Mouse (Mus musculus) left cerebral cortex, adult 8-10 months (tissue): ENCODE results near the gene Tas2r135. TPM values are rescaled to one million over a fixed set of nuclear protein-coding genes. Genes with fewer than 3 reads are reported as not detected.

Source experiments
- DNase-seq, 2 experiments: peaks; one replicate each; pipeline ENCODE4 v3.0.0; 2022; ENCODE audit warnings: low spot score in 2 of 2
- total RNA-seq, 4 experiments: library from RNA; stranded (reverse); gene quantifications; 2 replicates each; pipeline ENCODE4 v1.2.4; 2022

Gene Tas2r135
- total RNA-seq, 4 experiments from 2014 or later: not detected

DNA sequence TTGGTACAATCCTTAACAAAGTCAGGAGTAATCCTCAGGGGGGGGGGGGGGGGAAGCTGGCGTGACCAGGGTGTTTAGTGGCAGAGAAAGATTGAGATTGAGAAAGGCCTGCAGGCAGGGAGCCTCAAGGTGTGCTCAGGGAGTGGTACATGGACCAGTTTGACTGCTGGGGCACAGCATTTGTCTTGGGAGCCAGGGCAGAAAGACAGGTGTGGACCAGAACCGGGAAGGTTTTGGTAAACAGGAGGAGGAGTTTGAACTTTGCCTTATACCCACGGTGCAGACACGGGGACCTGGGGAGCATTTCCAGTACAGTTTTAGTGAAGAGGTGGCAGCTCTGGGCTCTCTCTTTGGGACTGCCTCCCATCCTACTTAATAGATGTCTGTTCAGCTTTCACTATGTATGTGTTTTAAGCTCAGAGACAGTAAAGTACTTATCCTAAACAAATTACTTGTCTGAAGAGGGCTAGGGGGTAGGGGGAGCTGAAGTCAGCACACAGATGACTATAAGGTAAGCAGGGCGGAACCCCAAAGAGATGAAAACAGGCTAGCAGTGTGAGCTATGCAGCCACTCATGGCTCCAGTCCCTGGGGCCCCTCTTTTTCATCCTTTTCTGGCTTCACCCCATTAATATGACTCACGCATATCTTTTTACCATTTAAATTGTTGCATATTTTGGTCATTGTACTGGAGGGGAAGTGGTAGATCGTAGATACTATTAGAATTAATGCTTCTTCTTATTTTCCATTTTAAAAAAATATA, 31.4 kb upstream of the Tas2r135 start:
- no peak for DNase-seq

- no peak for DNase-seq
Observed at GRCm38 (mm10) chr6:42374701-42375100, 30.5 kb upstream of the Tas2r135 start.

- DNase-seq: no peak
Observed at GRCm38 (mm10) chr6:42375131-42375530, 30.1 kb upstream of the Tas2r135 start.

- DNase-seq: no peak
Observed at GRCm38 (mm10) chr6:42376016-42376415, 29.2 kb upstream of the Tas2r135 start.

DNA sequence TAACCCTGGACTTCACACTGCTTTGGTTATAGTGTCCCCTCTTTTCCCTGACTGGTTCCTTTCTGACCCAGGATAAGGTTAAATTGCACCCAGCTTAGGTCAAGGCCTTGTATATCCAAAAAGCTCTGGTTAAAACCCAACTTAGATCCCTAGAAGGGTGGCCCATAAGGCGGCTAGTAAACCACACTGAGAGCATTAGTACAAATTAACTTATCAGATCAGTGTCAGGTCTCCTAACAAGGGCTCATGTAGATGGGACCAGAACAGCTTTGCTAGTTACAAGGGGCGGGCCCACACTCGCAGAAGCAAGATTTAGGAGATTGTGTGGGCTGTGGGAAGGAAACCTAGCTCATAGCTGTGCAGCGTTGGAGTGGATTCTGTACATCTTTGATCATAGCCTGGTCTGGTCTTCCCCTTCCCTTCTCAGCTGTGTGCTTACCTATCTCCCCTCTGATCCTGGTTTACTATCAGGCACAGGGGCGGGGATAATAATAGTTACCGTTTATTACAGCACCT, 28.7 kb upstream of the Tas2r135 start:
- DNase-seq: no peak

DNA sequence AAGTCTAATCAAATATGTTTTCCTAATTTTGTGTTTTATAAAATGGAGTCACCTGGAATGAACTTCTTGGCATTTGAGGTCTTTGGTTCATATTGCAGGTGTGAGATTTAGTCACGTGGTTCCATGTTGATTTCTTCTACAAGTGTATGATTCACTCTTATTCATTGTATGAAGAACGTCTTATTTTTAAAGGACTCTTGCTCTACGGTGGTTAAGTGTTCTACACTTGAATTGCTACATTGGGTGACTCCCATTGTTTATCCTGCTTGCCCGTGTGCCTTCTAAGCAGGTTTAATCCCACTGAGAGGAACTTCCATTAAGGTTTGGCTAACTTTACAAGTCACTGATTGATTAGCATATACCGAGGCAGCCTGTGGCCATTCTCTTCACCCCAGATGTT, 28.0 kb upstream of the Tas2r135 start:
- DNase-seq: no peak

GRCm38 (mm10) chr6:42379551-42379950, 25.7 kb upstream of the Tas2r135 start:
- no peak for DNase-seq

DNA sequence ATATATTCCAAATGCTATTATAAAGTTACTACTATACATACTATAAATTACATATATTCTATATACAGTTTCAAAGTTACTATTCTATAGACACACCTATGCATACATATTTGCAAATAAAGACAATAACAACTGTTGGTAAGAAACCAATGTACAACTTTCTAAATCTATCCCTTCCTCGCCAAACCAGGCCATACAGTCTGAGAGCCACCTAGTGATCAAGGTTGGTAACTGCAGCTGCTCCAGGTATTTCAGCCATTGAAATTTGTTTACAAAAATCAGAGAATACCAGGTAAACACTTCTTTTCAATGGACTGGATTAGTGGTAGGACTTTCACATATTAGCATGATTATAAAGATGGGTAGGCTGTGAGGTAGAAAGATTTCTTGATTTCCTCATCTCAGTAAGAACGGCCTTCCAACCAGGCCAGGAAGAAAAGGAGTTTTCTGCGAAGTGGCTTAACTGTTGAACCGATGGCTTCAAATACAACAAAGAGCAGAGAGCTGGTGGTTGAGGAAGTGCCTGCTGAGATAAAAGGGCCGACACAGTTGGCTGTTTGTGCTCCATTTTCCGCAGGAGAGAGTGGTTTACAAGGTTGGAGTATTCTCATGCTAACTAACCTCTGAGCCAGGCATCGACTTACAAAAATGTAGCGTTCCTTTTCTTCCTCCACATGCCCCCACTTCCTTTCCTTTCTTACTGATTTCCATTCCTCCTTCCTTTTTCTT, 24.7 kb upstream of the Tas2r135 start:
- DNase-seq: no peak

DNA sequence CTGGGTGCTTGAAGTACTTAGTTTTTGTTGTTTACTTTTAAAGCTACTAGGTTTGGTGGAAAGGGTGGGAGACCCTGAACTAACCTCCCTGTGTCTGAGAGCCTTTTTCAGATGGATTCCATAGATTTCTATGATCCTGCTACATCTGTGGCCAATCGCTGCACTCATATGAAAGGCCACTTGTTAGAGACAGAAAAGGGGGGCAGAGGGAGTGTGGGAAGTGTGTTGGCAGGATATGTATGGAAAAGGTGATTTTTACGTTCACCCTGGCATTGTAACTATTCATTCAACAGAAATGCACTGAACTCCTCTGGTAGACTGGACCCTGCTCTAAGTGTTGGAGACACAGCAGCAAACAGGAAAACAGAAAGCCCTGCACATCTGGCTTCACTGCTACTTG, 24.0 kb upstream of the Tas2r135 start:
- DNase-seq: no peak

GRCm38 (mm10) chr6:42381916-42382381, 23.3 kb upstream of the Tas2r135 start:
- DNase-seq: no peak

DNA sequence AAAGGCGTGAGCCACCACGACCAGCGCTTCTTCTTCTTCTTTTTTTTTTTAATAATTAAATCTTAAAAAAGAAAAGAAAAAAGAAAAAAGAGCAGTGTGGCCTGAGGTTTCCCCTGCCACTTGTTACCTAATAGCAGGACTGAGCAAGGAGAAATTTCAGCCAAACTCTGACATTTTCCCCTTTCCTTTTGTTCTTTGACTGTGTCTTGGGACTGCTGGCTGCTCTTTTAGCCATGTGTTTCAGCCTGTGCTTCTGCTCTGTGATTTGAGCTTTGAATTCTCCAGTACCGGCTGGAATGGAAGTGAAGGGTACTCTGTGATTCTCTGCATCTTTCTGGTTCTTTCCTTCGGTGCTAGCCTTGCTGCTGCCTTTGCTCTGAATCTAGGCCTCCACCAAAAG, 21.9 kb upstream of the Tas2r135 start:
- no peak for DNase-seq

- DNase-seq: peak in 1 of 2 experiments; percentile 43
Observed at GRCm38 (mm10) chr6:42385635-42386034, 19.6 kb upstream of the Tas2r135 start.

DNA sequence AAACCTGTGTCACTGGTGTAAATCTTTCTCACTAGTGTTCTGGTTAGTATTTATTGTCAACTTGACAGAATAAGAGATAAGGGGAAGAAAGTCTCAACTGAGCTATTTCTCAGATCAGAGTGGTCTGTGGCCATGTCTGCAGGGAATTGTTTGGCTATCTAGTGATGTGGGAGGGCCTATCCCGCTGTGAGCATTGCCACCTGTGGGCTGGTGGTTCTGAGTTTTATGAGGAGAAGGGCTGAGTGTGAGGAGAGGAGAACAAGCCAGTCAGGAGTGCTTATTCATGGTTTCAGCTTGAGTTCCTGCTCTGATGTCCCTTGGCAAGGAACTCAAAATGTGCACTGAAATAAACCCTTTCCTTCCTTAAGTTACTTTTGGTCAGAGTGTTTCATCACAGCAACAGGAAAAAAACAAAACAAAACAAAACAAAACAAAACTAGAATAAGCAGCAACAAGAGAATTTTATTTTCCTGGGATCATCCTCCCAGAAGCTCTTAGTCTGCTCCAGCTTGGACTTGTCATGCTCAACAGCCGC, 13.4 kb upstream of the Tas2r135 start:
- no peak for DNase-seq

DNA sequence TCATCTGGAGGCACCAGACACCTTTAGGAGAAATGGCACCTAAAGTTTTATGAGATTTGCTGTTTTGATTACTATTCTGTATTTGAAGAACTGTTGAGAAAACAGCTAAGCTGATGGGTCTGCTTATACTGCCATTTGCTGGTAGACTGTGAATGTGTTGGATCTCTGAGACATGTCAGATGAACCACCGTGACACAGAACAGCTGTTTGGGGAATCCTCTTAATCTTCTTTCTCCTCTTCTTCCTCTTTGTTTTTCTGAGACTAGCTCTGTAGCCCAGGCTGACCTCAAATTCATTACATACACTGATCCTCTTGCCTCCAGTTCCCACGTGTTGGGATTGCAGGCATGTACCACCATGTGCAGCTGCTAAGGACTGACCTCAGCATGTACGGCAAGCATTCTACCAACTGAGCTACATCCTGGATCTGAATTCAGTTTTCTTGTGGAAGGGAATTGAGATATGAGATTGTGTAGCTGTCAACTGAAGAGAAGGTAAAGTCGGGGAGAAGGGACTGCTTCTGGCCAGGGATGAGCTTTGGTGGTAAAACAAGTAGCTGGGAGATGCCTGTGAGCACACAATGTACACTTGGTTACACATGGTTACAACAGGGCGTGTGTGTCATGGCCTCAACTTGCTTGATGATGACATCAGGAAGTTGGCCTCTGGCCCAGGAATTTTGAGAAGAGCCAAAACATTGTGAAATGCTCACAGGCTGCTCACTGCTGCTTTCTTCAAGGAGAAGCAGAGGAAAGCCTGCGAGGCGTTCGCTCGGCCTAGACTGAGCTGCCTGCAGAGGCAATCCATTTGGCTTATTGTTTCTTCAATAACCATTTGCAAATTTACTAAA, 9.0 kb upstream of the Tas2r135 start:
- DNase-seq: no peak

DNA sequence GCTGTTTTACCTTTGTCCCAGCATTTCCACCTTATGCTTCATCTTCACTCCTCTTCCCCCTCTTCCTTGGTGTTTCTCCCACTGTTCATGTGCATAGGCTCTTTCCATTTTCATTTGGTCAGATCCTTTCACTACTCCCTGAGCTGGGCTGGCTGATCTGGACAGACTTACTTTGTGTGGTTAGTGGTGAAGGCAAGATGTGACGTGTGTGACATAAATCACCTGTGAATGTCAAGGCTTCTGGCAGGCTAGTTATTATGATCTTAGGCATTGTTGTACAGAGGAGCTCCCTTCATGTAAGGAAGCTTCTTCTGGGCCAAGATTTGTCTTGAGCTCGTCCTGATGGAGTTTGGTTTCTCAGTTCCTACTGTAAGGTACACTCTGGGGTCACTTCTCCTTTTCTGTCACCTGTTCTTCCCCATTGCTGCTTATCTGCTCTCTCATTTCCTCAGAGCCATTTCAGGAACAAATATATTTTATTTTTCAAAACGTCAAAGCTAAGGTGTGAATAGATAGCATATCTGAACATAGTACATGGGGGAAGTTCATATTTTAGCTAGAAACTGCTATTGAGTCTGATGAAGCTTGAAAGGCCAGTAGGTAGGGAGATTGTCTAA, 8.1 kb upstream of the Tas2r135 start:
- DNase-seq: no peak

- no peak for DNase-seq
Observed at GRCm38 (mm10) chr6:42398285-42398684, 6.9 kb upstream of the Tas2r135 start.

DNA sequence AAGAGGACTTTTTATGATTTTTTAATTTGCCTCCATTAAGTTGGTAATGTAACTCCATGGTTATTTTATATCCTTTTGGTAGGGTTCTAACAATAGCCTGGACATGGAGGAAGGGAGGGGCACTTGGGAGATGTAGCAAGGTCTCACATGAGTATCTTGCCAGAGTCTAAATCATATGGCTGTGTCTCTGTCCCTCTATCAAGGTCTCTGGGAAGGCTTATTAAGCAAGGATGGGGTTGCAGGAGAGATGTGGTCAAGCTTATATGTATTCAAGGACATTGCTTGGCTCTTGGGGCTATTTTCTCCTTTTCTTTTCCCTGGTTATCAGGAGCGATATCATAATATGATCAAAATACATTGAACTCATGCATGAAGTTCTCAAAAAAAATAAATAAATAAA, 6.2 kb upstream of the Tas2r135 start:
- no peak for DNase-seq

DNA sequence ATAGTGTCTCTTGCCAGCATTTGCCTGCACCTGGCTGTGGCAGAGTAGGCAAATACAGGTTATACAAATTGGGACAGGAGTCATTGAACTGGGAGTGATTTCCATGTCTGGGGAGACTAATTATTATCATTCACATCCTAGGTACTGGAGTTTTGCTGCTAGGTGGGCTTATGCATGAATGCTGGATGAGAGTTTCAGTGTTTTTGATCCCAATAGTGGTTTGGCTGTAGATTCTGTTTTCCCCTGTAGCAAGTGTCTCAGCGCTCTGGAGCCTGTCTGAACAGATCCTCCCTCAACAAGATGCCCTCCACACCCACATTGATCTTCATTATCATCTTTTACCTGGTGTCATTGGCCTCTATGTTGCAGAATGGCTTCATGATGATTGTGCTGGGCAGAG, 5.3 kb upstream of the Tas2r135 start, which contains the start of gene Tas2r143:
Gene Tas2r143 (plus strand): TSS at position 301 of the 400 bp plus-strand sequence.
- no peak for DNase-seq

DNA sequence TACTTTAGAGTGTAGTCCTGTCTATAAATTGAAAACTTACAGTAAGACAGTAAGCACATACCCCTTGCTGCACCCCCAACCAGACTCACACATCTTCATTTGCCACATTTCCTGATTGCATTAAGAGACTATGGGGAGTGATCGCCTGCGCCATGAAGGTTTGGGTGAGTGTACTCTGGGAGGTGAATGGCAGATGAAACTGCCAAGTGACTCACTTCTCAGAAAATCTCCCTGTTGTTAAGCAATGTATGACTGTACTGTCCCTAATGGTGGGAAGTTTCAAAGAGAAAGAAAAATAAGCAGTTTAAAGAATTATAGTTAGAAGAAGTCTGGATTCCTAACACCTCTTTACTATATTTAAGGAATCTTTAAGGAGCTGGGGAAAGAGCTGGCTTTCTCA, 14.2 kb downstream of the Tas2r135 start:
- no peak for DNase-seq

GRCm38 (mm10) chr6:42421439-42421838, 16.2 kb downstream of the Tas2r135 start:
- no peak for DNase-seq

DNA sequence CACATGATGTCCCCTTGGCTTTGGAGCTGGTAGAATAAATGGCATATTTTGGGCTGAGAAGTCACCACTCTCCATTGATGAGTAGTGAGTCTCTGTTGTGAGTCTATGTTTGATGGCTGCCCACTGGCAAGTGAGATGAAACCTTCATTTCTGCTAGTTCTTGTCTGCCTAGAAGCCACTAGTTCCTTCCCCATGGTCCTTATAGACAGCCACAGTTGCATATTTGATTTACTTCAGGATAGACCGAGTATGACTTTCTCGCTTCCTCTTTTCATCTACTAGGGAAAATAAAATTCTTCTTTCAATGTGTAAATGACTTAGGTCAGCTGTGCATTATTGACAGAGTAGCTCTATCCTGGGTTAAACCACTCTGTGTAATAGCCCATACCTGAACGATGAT, 19.2 kb downstream of the Tas2r135 start:
- no peak for DNase-seq
